Mouse (Mus musculus): ENCODE results near the gene Klhl25. TPM values are rescaled to one million over a fixed set of nuclear protein-coding genes. Genes with fewer than 3 reads are reported as not detected.
"Not testable (repeated sequence)": the region's sequence is repeated elsewhere in the genome, so short reads cannot be mapped to it uniquely, and the experiment has no call there.

The Klhl25 gene
- polyA plus RNA-seq, 1 experiment from 2014 or later = 8.0 TPM

DNA sequence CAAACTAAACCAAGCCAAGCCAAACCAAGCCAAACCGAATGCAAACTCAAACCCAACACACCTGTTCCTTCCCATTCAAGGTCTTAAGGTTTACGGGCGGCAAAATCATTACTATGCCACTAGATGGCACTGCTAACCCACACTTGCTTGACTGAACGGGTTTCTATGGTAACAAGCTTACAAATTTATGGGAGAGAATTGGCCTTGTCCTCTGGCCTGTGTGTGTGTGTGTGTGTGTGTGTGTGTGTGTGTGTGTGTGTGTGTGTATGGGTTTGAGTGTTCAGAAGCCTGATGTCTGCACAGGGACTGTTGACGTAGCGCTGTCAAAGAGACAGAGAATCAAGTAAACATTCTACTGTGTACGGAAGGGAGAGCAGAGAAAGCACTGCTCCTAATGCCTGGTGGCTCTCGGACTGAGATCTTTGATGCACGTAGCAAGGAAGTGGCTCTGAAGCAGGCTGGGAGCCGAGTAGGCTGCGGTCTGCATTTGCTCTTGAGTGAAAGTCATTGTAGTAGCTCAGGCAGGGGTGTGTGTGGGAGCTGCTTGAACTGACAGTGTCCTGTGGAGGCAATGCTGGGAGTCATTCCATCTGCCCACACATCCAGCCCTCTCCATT is 62.0 kb downstream of the Klhl25 start:
- Histone ChIP-seq H3K27ac (replicated peaks) (no peak overlapping the region), H3K27me3 (ENCODE audit: control insufficient read depth, insufficient read depth, low read length) (no peaks in the 10 kb centered on the region), H3K9ac (ENCODE audit: low read length) (peak overlapping the region; percentile 3; the same call in 1 of the 2 replicates), H3K9me3 (ENCODE audit: control insufficient read depth, low read length) (no peaks in the 10 kb centered on the region), H3K36me3 (ENCODE audit: control insufficient read depth, insufficient read depth, low read length) (no peaks in the 10 kb centered on the region), H3K4me2 (replicated peaks; ENCODE audit: low read depth) (peak overlapping the region; percentile 49), H3K4me3 (ENCODE audit: low read depth, low read length) (peak overlapping the region; percentile 17; the same call in 1 of the 2 replicates), H3K4me1 (replicated peaks; ENCODE audit: control insufficient read depth, insufficient read depth) (no peaks in the 10 kb centered on the region)
- 3% methylated on average over 11 of the region's 11 CpGs for WGBS
- peak; percentile 61 for DNase-seq (ENCODE audit: low spot score)
- no peak for TF ChIP-seq EP300 (optimal IDR thresholded peaks at IDR 0.05)
- TF ChIP-seq CTCF (IDR thresholded peaks at IDR 0.05; ENCODE audit: low read depth) = peak; percentile 96
- peak; percentile 77 for ATAC-seq (ENCODE audit: low FRiP score, low TSS enrichment)

DNA sequence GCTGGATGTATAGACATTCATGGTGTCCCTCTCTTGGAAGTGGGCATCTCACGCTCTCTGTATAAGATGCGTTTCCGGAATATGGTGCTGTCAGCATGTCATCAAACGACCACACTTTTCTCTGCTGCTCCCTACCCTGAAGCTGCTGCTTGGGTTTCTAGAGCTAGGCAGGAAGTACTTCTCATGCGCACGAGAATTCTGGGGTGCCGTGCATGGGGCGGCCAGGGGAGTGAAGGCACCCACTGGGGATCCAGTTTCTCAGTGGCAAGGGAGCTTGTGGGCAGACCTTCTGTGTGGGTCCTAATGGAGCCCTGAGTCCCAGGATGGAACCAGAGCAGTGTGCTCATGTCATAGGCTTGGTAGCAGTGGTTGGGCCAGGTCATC is 62.5 kb downstream of the Klhl25 start:
- Histone ChIP-seq H3K27me3 (ENCODE audit: control insufficient read depth, insufficient read depth, low read length) (no peaks in the 10 kb centered on the region), H3K4me2 (replicated peaks; ENCODE audit: low read depth) (peak overlapping the region; percentile 49; the same call in 1 of the 2 replicates), H3K4me1 (replicated peaks; ENCODE audit: control insufficient read depth, insufficient read depth) (no peaks in the 10 kb centered on the region), H3K9me3 (ENCODE audit: control insufficient read depth, low read length) (no peaks in the 10 kb centered on the region), H3K9ac (ENCODE audit: low read length) (peak overlapping the region; percentile 3; the same call in 1 of the 2 replicates), H3K27ac (replicated peaks) (no peak overlapping the region), H3K36me3 (ENCODE audit: control insufficient read depth, insufficient read depth, low read length) (no peaks in the 10 kb centered on the region), H3K4me3 (ENCODE audit: low read depth, low read length) (no peak overlapping the region)
- no peak for DNase-seq (ENCODE audit: low spot score)
- no peak for ATAC-seq (ENCODE audit: low FRiP score, low TSS enrichment)
- no peak for TF ChIP-seq EP300 (optimal IDR thresholded peaks at IDR 0.05)
- no peak for TF ChIP-seq CTCF (IDR thresholded peaks at IDR 0.05; ENCODE audit: low read depth)
- 76% methylated on average over 8 of the region's 8 CpGs for WGBS

DNA sequence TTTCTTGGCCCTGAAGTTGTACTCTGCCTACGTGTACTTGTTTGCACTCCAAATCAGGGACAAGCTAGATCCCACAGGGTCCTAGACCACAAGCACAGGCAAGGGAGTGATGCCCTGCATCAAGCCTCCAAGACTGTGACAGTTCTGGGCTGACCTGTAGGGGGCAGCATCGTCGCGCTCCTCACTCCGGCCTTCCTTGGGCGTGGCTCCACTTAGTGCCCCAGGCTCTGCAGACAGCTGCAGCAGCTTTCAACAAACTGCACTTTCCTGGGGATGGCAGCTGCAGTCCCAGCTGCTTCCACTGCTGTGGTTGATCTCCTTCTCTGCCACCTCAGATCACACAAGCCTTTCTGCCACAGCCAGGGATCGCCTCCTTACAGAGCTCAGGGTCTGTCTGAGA is 65.8 kb downstream of the Klhl25 start:
- 4% methylated on average over 7 of the region's 7 CpGs for WGBS
- Histone ChIP-seq H3K9me3 (ENCODE audit: control insufficient read depth, low read length) (no peaks in the 10 kb centered on the region), H3K36me3 (ENCODE audit: control insufficient read depth, insufficient read depth, low read length) (no peaks in the 10 kb centered on the region), H3K27me3 (ENCODE audit: control insufficient read depth, insufficient read depth, low read length) (no peaks in the 10 kb centered on the region), H3K4me1 (replicated peaks; ENCODE audit: control insufficient read depth, insufficient read depth) (no peaks in the 10 kb centered on the region), H3K9ac (ENCODE audit: low read length) (no peak overlapping the region), H3K4me3 (ENCODE audit: low read depth, low read length) (no peak overlapping the region), H3K4me2 (replicated peaks; ENCODE audit: low read depth) (no peak overlapping the region), H3K27ac (replicated peaks) (no peak overlapping the region)
- peak; percentile 82 for DNase-seq (ENCODE audit: low spot score)
- ATAC-seq (ENCODE audit: low FRiP score, low TSS enrichment) = peak; percentile 77; the same call in 1 of the 2 replicates
- TF ChIP-seq CTCF (IDR thresholded peaks at IDR 0.05; ENCODE audit: low read depth) (peak; percentile 92), EP300 (optimal IDR thresholded peaks at IDR 0.05) (no peak)

DNA sequence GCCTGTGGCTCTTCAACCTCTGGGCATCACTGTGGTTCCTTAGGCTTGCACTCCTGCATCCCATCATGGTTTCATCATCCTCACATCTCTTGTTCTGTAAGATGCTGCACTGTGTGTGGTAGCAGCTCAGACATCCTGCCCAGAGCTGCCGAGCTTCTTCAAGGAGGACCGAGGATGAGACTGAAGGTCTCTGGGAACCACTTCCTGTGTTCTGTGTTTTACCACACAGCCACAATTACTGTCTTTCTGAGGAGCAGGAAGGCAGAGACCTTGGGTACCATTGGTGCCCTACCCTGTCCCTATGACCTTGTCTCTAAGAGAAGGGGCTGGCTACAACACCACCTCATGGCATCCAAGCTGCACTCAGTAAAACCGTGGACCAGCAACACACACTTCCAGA is 67.4 kb downstream of the Klhl25 start:
- H3K4me3 ChIP-seq (ENCODE audit: low read depth, low read length) = not testable (repeated sequence)
- WGBS = 80% methylated on average over 3 of the region's 3 CpGs

DNA sequence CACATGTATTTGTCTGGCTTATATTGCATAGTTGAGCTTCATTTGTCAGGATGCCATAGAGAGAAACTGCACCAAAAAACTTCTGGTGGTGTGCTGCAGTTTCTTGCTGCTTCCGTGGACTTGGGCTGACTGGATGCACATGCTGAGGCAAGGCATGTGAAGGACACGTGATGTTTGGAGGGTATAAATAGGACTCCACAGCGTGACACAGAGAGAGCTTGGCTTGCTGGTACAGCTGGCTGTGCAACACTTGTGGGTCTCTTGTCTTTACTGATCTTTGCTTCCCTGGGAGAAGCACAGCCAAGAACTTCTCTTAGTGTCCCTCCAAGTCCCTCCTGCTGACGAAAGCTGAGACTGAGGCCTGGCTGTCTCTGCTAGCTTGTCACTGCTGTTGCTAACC is 69.6 kb downstream of the Klhl25 start:
- no peak overlapping the region for H3K27ac ChIP-seq (replicated peaks)
- no peak for ATAC-seq (ENCODE audit: low FRiP score, low TSS enrichment)
- TF ChIP-seq CTCF (IDR thresholded peaks at IDR 0.05; ENCODE audit: low read depth) = no peak
- no peak for TF ChIP-seq EP300 (optimal IDR thresholded peaks at IDR 0.05)
- no peaks in the 10 kb centered on the region for H3K4me1 ChIP-seq (replicated peaks; ENCODE audit: control insufficient read depth, insufficient read depth)
- no peak for DNase-seq (ENCODE audit: low spot score)
- no peak overlapping the region for H3K4me2 ChIP-seq (replicated peaks; ENCODE audit: low read depth)
- no peaks in the 10 kb centered on the region for H3K27me3 ChIP-seq (ENCODE audit: control insufficient read depth, insufficient read depth, low read length)
- no peaks in the 10 kb centered on the region for H3K36me3 ChIP-seq (ENCODE audit: control insufficient read depth, insufficient read depth, low read length)
- no peaks in the 10 kb centered on the region for H3K9me3 ChIP-seq (ENCODE audit: control insufficient read depth, low read length)
- no peak overlapping the region for H3K9ac ChIP-seq (ENCODE audit: low read length)
- no peak overlapping the region for H3K4me3 ChIP-seq (ENCODE audit: low read depth, low read length)
- 81% methylated on average over 4 of the region's 4 CpGs for WGBS

More for the DNA sequence above, 67.4 kb downstream of the Klhl25 start:
- H3K9me3 ChIP-seq (ENCODE audit: control insufficient read depth, low read length); H3K4me2 ChIP-seq (replicated peaks; ENCODE audit: low read depth); H3K27ac ChIP-seq (replicated peaks); H3K27me3 ChIP-seq (ENCODE audit: control insufficient read depth, insufficient read depth, low read length); H3K9ac ChIP-seq (ENCODE audit: low read length); H3K36me3 ChIP-seq (ENCODE audit: control insufficient read depth, insufficient read depth, low read length); ATAC-seq (ENCODE audit: low FRiP score, low TSS enrichment); H3K4me1 ChIP-seq (replicated peaks; ENCODE audit: control insufficient read depth, insufficient read depth); DNase-seq (ENCODE audit: low spot score): not testable (repeated sequence)

DNA sequence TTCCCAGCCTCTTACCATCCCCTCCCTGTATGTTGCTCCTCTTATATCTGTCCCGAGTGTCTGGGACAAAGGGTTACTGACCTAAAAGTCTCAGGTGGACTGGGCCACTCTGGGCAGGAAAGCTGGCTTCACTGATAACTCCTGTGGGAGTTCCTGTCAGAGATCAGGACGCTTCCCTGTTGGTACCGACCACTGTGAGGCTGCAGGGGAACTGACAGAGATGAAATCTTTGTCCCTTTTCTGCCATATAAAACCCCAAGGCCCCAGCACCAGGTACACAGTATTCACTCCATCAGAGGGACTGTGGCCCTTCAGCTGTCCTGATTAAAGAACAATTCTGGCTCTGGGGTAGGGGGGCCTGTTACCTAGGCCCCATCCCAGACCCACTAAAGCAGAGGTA is 71.6 kb downstream of the Klhl25 start:
- not testable (repeated sequence) for ATAC-seq (ENCODE audit: low FRiP score, low TSS enrichment); H3K27ac ChIP-seq (replicated peaks); H3K4me3 ChIP-seq (ENCODE audit: low read depth, low read length); H3K9me3 ChIP-seq (ENCODE audit: control insufficient read depth, low read length); H3K36me3 ChIP-seq (ENCODE audit: control insufficient read depth, insufficient read depth, low read length); H3K4me2 ChIP-seq (replicated peaks; ENCODE audit: low read depth); H3K9ac ChIP-seq (ENCODE audit: low read length); H3K4me1 ChIP-seq (replicated peaks; ENCODE audit: control insufficient read depth, insufficient read depth); H3K27me3 ChIP-seq (ENCODE audit: control insufficient read depth, insufficient read depth, low read length); DNase-seq (ENCODE audit: low spot score)
- WGBS = 76% methylated on average over 3 of the region's 3 CpGs
